Mouse (Mus musculus) stomach, postnatal 0 days (tissue): Measurements from ENCODE around the gene Hoxd12.

Experiments
- CTCF ChIP-seq: IDR thresholded peaks from 2 replicates; pipeline ENCODE4 v1.5.1; 2016; ENCODE audit warnings: antibody characterized with exemption, low read depth, mild to moderate bottlenecking, moderate library complexity
- EP300 ChIP-seq: optimal IDR thresholded peaks from 2 replicates; pipeline ENCODE3; 2016; ENCODE audit warnings: antibody characterized with exemption

GRCm38 (mm10) chr2:74692808-74693431, 18.1 kb downstream of the Hoxd12 start:
- TF ChIP-seq CTCF: no peak
- TF ChIP-seq EP300: no peak
